Mouse (Mus musculus) hindbrain, embryonic 13.5 days (tissue): Measurements from ENCODE around the gene Fam98c. TPM values are rescaled to one million over a fixed set of nuclear protein-coding genes. Genes with fewer than 3 reads are reported as not detected.
"Not testable (repeated sequence)": the region's sequence is repeated elsewhere in the genome, so short reads cannot be mapped to it uniquely, and the experiment has no call there.

Experiments
- ATAC-seq: fragments of 200-750 bp; cut with Nextera tagmentation; 2 replicates; pipeline ENCODE4 v1.8.0; 2017; ENCODE audit warnings: moderate TSS enrichment; ENCODE audit not compliant: low FRiP score
- H3K27ac ChIP-seq: fragments of 300-500 bp; sonication (generic); 2 replicates; pipeline ENCODE4 v1.5.1; 2015; ENCODE audit warnings: inconsistent platforms, mild to moderate bottlenecking, moderate library complexity
- H3K27me3 ChIP-seq: fragments of 300-500 bp; sonication (generic); 2 replicates; pipeline ENCODE4 v1.6.1; 2015; ENCODE audit warnings: mild to moderate bottlenecking, inconsistent platforms
- H3K36me3 ChIP-seq: fragments of 300-500 bp; sonication (generic); 2 replicates; pipeline ENCODE4 v1.6.1; 2015; ENCODE audit warnings: mild to moderate bottlenecking, inconsistent platforms
- H3K4me1 ChIP-seq: fragments of 300-500 bp; sonication (generic); replicated peaks from 2 replicates; pipeline ENCODE4 v1.6.1; 2015; ENCODE audit warnings: inconsistent platforms
- H3K4me2 ChIP-seq: fragments of 300-500 bp; sonication (generic); 2 replicates; pipeline ENCODE4 v1.6.1; 2015; ENCODE audit warnings: inconsistent platforms, mild to moderate bottlenecking, moderate library complexity
- H3K4me3 ChIP-seq: fragments of 300-500 bp; sonication (generic); 2 replicates; pipeline ENCODE4 v1.5.1; 2015; ENCODE audit warnings: mild to moderate bottlenecking, inconsistent platforms
- H3K9ac ChIP-seq: fragments of 300-500 bp; sonication (generic); 2 replicates; pipeline ENCODE4 v1.6.1; 2015; ENCODE audit warnings: mild to moderate bottlenecking, inconsistent platforms
- H3K9me3 ChIP-seq: fragments of 300-500 bp; sonication (generic); 2 replicates; pipeline ENCODE4 v1.6.1; 2016; ENCODE audit warnings: inconsistent platforms
- WGBS: fragments of 180-500 bp; shearing (Covaris S2); methylation state at CpG from one replicate; pipeline ENCODE4 v1.1.7; 2015; 5-methylcytosine and 5-hydroxymethylcytosine counted together
- polyA plus RNA-seq: library from polyadenylated mRNA; unstranded; fragments of >200 nt; fragmentation: Nextera tagmentation; extraction: Ambion mirVana; gene quantifications from 2 replicates; pipeline ENCODE4 v1.2.1, GENCODE M21; 2015

Gene Fam98c
- polyA plus RNA-seq, 1 experiment from 2014 or later, result 24.8 TPM

GRCm38 (mm10) chr7:29154018-29154720, 1.9 kb downstream of the Fam98c start:
- Histone ChIP-seq H3K4me2 (no peak overlapping the region), H3K4me3 (no peak overlapping the region), H3K4me1 (peaks cover 15% of the 10 kb centered on the region), H3K27ac (no peak overlapping the region), H3K36me3 (0 out of 2 replicates have a peak, but pooled peaks cover 4% of the 10 kb centered on the region), H3K9me3 (no peaks in the 10 kb centered on the region), H3K9ac (no peak overlapping the region), H3K27me3 (peaks cover 18% of the 10 kb centered on the region)
- no peak for ATAC-seq
- 94% methylated on average over 14 of the region's 14 CpGs for WGBS

GRCm38 (mm10) chr7:29151486-29151885, 4.5 kb downstream of the Fam98c start:
- H3K4me3 ChIP-seq, result no peak overlapping the region
- peaks cover 3% of the 10 kb centered on the region; the same call in 1 of the 2 replicates for H3K27me3 ChIP-seq
- H3K36me3 ChIP-seq, result 0 out of 2 replicates have a peak, but pooled peaks cover 4% of the 10 kb centered on the region
- WGBS, result 68% methylated on average over 10 of the region's 10 CpGs
- peaks cover 10% of the 10 kb centered on the region for H3K4me1 ChIP-seq
- H3K9me3 ChIP-seq, result no peaks in the 10 kb centered on the region
- no peak overlapping the region for H3K9ac ChIP-seq
- H3K27ac ChIP-seq, result no peak overlapping the region
- ATAC-seq, result no peak
- no peak overlapping the region for H3K4me2 ChIP-seq

GRCm38 (mm10) chr7:29148771-29149170, 7.3 kb downstream of the Fam98c start:
- no peak for ATAC-seq
- no peaks in the 10 kb centered on the region for H3K4me1 ChIP-seq
- no peak overlapping the region for H3K9ac ChIP-seq
- H3K36me3 ChIP-seq, result no peaks in the 10 kb centered on the region
- H3K9me3 ChIP-seq, result no peaks in the 10 kb centered on the region
- 92% methylated on average over 15 of the region's 15 CpGs for WGBS
- no peak overlapping the region for H3K4me3 ChIP-seq
- H3K4me2 ChIP-seq, result no peak overlapping the region
- H3K27me3 ChIP-seq, result peaks cover 3% of the 10 kb centered on the region; the same call in 1 of the 2 replicates
- no peak overlapping the region for H3K27ac ChIP-seq

- Histone ChIP-seq H3K9me3 (no peaks in the 10 kb centered on the region), H3K27me3 (no peaks in the 10 kb centered on the region), H3K27ac (no peak overlapping the region), H3K36me3 (no peaks in the 10 kb centered on the region), H3K4me1 (no peaks in the 10 kb centered on the region), H3K4me2 (no peak overlapping the region), H3K9ac (no peak overlapping the region), H3K4me3 (no peak overlapping the region)
- ATAC-seq, result no peak
- WGBS, result 90% methylated on average over 7 of the region's 7 CpGs
Measured at GRCm38 (mm10) chr7:29146625-29147367, 9.2 kb downstream of the Fam98c start.

GRCm38 (mm10) chr7:29144006-29144405, 12.0 kb downstream of the Fam98c start:
- no peak overlapping the region for H3K4me2 ChIP-seq
- H3K4me1 ChIP-seq, result no peaks in the 10 kb centered on the region
- H3K4me3 ChIP-seq, result no peak overlapping the region
- no peaks in the 10 kb centered on the region for H3K27me3 ChIP-seq
- H3K9me3 ChIP-seq, result no peaks in the 10 kb centered on the region
- H3K36me3 ChIP-seq, result no peaks in the 10 kb centered on the region
- 89% methylated on average over 4 of the region's 4 CpGs for WGBS
- ATAC-seq, result no peak
- H3K27ac ChIP-seq, result no peak overlapping the region
- no peak overlapping the region for H3K9ac ChIP-seq

- no peak overlapping the region for H3K4me3 ChIP-seq
- no peak overlapping the region for H3K4me2 ChIP-seq
- no peak for ATAC-seq
- no peaks in the 10 kb centered on the region for H3K9me3 ChIP-seq
- no peak overlapping the region for H3K9ac ChIP-seq
- no peak overlapping the region for H3K27ac ChIP-seq
- whole genome bisulfite sequencing, result 84% methylated on average over 8 of the region's 8 CpGs
- H3K4me1 ChIP-seq, result no peaks in the 10 kb centered on the region
- H3K36me3 ChIP-seq, result no peaks in the 10 kb centered on the region
- H3K27me3 ChIP-seq, result peaks cover 10% of the 10 kb centered on the region
Measured at GRCm38 (mm10) chr7:29141416-29141815, 14.6 kb downstream of the Fam98c start.

GRCm38 (mm10) chr7:29139237-29139636, 16.8 kb downstream of the Fam98c start:
- ATAC-seq, result not testable (repeated sequence)
- 95% methylated on average over 3 of the region's 4 CpGs for WGBS
- peaks cover 28% of the 10 kb centered on the region for H3K27me3 ChIP-seq

GRCm38 (mm10) chr7:29137429-29137828, 18.6 kb downstream of the Fam98c start:
- 49% methylated on average over 16 of the region's 16 CpGs for WGBS

More at GRCm38 (mm10) chr7:29139237-29139636, 16.8 kb downstream of the Fam98c start:
- H3K4me2 ChIP-seq, H3K9ac ChIP-seq, H3K27ac ChIP-seq, H3K4me3 ChIP-seq, H3K9me3 ChIP-seq, H3K36me3 ChIP-seq, H3K4me1 ChIP-seq: not testable (repeated sequence)

GRCm38 (mm10) chr7:29134693-29135386, 21.2 kb downstream of the Fam98c start, which contains the start of gene Rasgrp4:
Gene Rasgrp4, plus strand, starts transcription at chr7:29134851.
- Histone ChIP-seq H3K27me3 (peaks cover 36% of the 10 kb centered on the region), H3K36me3 (no peaks in the 10 kb centered on the region), H3K9ac (peak within 1 kb of the TSS; percentile 5; the same call in 1 of the 2 replicates), H3K27ac (no peak within 1 kb of the TSS), H3K4me1 (peaks cover 9% of the 10 kb centered on the region), H3K9me3 (no peaks in the 10 kb centered on the region), H3K4me2 (peak within 1 kb of the TSS; percentile 52), H3K4me3 (peak within 1 kb of the TSS; percentile 25)
- 0 out of 2 replicates have a peak, but pooled peaks have one; percentile 36 for ATAC-seq
- 3% methylated on average over 15 of the region's 20 CpGs for WGBS

More at GRCm38 (mm10) chr7:29137429-29137828, 18.6 kb downstream of the Fam98c start:
- H3K27ac ChIP-seq, result no peak overlapping the region
- no peaks in the 10 kb centered on the region for H3K36me3 ChIP-seq
- H3K4me2 ChIP-seq, result no peak overlapping the region
- peaks cover 9% of the 10 kb centered on the region for H3K4me1 ChIP-seq
- H3K27me3 ChIP-seq, result peaks cover 36% of the 10 kb centered on the region
- no peak overlapping the region for H3K4me3 ChIP-seq
- no peak overlapping the region for H3K9ac ChIP-seq
- ATAC-seq, result no peak
- no peaks in the 10 kb centered on the region for H3K9me3 ChIP-seq

- H3K27ac ChIP-seq, result no peak overlapping the region
- no peak overlapping the region for H3K9ac ChIP-seq
- H3K27me3 ChIP-seq, result peaks cover 36% of the 10 kb centered on the region
- ATAC-seq, result no peak
- H3K4me3 ChIP-seq, result peak overlapping the region; percentile 25
- peaks cover 9% of the 10 kb centered on the region for H3K4me1 ChIP-seq
- 4% methylated on average over 4 of the region's 4 CpGs for WGBS
- H3K9me3 ChIP-seq, result no peaks in the 10 kb centered on the region
- peak overlapping the region; percentile 52 for H3K4me2 ChIP-seq
- H3K36me3 ChIP-seq, result no peaks in the 10 kb centered on the region
Measured at GRCm38 (mm10) chr7:29134230-29134629, 21.8 kb downstream of the Fam98c start.

- Histone ChIP-seq H3K9me3 (no peaks in the 10 kb centered on the region), H3K4me2 (no peak overlapping the region), H3K27ac (no peak overlapping the region), H3K36me3 (no peaks in the 10 kb centered on the region), H3K9ac (no peak overlapping the region), H3K4me3 (no peak overlapping the region), H3K4me1 (peaks cover 9% of the 10 kb centered on the region), H3K27me3 (peaks cover 23% of the 10 kb centered on the region; the same call in 1 of the 2 replicates)
- ATAC-seq, result no peak
- 44% methylated on average over 2 of the region's 2 CpGs for WGBS
Measured at GRCm38 (mm10) chr7:29128725-29129124, 27.3 kb downstream of the Fam98c start.
